Mouse (Mus musculus): ENCODE measurements around the gene Pin1.

GRCm38 (mm10) chr9:20609831-20610464, 41.9 kb upstream of the Pin1 start:
- no peak for TF ChIP-seq POLR2A (IDR thresholded peaks at IDR 0.05; ENCODE audit: insufficient read depth, low read depth, low read length)
- no peak for TF ChIP-seq CTCF (IDR thresholded peaks at IDR 0.05; ENCODE audit: insufficient read depth, low read depth, low read length)

Data from olfactory bulb, adult 2 months (tissue).